Mouse (Mus musculus) lung, embryonic 15.5 days (tissue): Measurements from ENCODE around the gene Trp53i13. TPM values are rescaled to one million over a fixed set of nuclear protein-coding genes. Genes with fewer than 3 reads are reported as not detected.

ENCODE experiments used
- ATAC-seq: fragments of 200-750 bp; cut with Nextera tagmentation; 2 replicates; pipeline ENCODE4 v1.8.0; 2017; ENCODE audit warnings: moderate number of reproducible peaks, borderline replicate concordance; ENCODE audit not compliant: low FRiP score, low TSS enrichment; ENCODE audit errors: extremely low read depth
- H3K27ac ChIP-seq: fragments of 300-500 bp; sonication (generic); 2 replicates; pipeline ENCODE4 v1.5.1; 2015; ENCODE audit warnings: moderate library complexity, mild to moderate bottlenecking, inconsistent platforms
- H3K27me3 ChIP-seq: fragments of 300-500 bp; sonication (generic); 2 replicates; pipeline ENCODE4 v1.6.1; 2015; ENCODE audit warnings: inconsistent platforms
- H3K36me3 ChIP-seq: fragments of 300-500 bp; sonication (generic); 2 replicates; pipeline ENCODE4 v1.6.1; 2015; ENCODE audit warnings: inconsistent platforms
- H3K4me1 ChIP-seq: fragments of 300-500 bp; sonication (generic); 2 replicates; pipeline ENCODE4 v1.6.1; 2015; ENCODE audit warnings: inconsistent platforms
- H3K4me2 ChIP-seq: fragments of 300-500 bp; sonication (generic); 2 replicates; pipeline ENCODE4 v1.6.1; 2015; ENCODE audit warnings: inconsistent platforms, mild to moderate bottlenecking, moderate library complexity
- H3K4me3 ChIP-seq: fragments of 300-500 bp; sonication (generic); 2 replicates; pipeline ENCODE4 v1.5.1; 2015; ENCODE audit warnings: mild to moderate bottlenecking, inconsistent platforms
- H3K9ac ChIP-seq: fragments of 300-500 bp; sonication (generic); 2 replicates; pipeline ENCODE4 v1.6.1; 2015; ENCODE audit warnings: inconsistent platforms
- H3K9me3 ChIP-seq: fragments of 300-500 bp; sonication (generic); 2 replicates; pipeline ENCODE4 v1.6.1; 2016; ENCODE audit warnings: inconsistent platforms
- WGBS: fragments of 180-500 bp; shearing (Covaris S2); methylation state at CpG from one replicate; pipeline ENCODE4 v1.1.7; 2015; 5-methylcytosine and 5-hydroxymethylcytosine counted together
- polyA plus RNA-seq: library from polyadenylated mRNA; unstranded; fragments of >200 nt; fragmentation: Nextera tagmentation; extraction: Ambion mirVana; gene quantifications from 2 replicates; pipeline ENCODE4 v1.2.1, GENCODE M21; 2015

The Trp53i13 gene
- polyA plus RNA-seq, 1 experiment from 2014 or later: 43.1 TPM

- H3K9me3 ChIP-seq: no peaks in the 10 kb centered on the region
- no peak for ATAC-seq
- no peak overlapping the region for H3K27ac ChIP-seq
- no peak overlapping the region for H3K4me3 ChIP-seq
- peaks cover 45% of the 10 kb centered on the region for H3K4me1 ChIP-seq
- no peak overlapping the region for H3K9ac ChIP-seq
- H3K27me3 ChIP-seq: peaks cover 23% of the 10 kb centered on the region
- 63% methylated on average over 5 of the region's 5 CpGs for WGBS
- 0 out of 2 replicates have a peak overlapping the region, but pooled peaks have one; percentile 93 for H3K4me2 ChIP-seq
- no peaks in the 10 kb centered on the region for H3K36me3 ChIP-seq
Measured at GRCm38 (mm10) chr11:77516553-77517425, 1.0 kb upstream of the Trp53i13 start.

GRCm38 (mm10) chr11:77514832-77515636 lies 746 bp downstream of the Trp53i13 start, which contains the start of gene Abhd15:
Abhd15 (plus strand) TSS chr11:77515121.
- WGBS: under 1% methylated on average over 55 of the region's 72 CpGs
- Histone ChIP-seq H3K9ac (peak within 1 kb of the TSS; percentile 52), H3K9me3 (no peaks in the 10 kb centered on the region), H3K4me1 (peaks cover 49% of the 10 kb centered on the region), H3K4me2 (peak within 1 kb of the TSS; percentile 93), H3K36me3 (no peaks in the 10 kb centered on the region; the same call in 1 of the 2 replicates), H3K4me3 (peak within 1 kb of the TSS; percentile 78), H3K27ac (peak within 1 kb of the TSS; percentile 65; the same call in 1 of the 2 replicates), H3K27me3 (peaks cover 23% of the 10 kb centered on the region)
- peak; percentile 67 for ATAC-seq

- 10% methylated on average over 19 of the region's 19 CpGs for WGBS
- Histone ChIP-seq H3K36me3 (no peaks in the 10 kb centered on the region; the same call in 1 of the 2 replicates), H3K9me3 (no peaks in the 10 kb centered on the region), H3K4me2 (peak overlapping the region; percentile 93), H3K27me3 (peaks cover 23% of the 10 kb centered on the region), H3K4me3 (peak overlapping the region; percentile 78), H3K4me1 (peaks cover 49% of the 10 kb centered on the region), H3K9ac (peak overlapping the region; percentile 52), H3K27ac (peak overlapping the region; percentile 65; the same call in 1 of the 2 replicates)
- no peak for ATAC-seq
Measured at GRCm38 (mm10) chr11:77514281-77514831, 1.4 kb downstream of the Trp53i13 start.

GRCm38 (mm10) chr11:77513811-77514170 lies 2.0 kb downstream of the Trp53i13 start:
- H3K4me3 ChIP-seq: peak overlapping the region; percentile 78

GRCm38 (mm10) chr11:77512891-77513810 lies 2.6 kb downstream of the Trp53i13 start:
- Histone ChIP-seq H3K4me1 (peaks cover 54% of the 10 kb centered on the region), H3K4me3 (peak overlapping the region; percentile 78), H3K27ac (peak overlapping the region; percentile 87), H3K9ac (peak overlapping the region; percentile 72), H3K36me3 (no peaks in the 10 kb centered on the region; the same call in 1 of the 2 replicates), H3K9me3 (no peaks in the 10 kb centered on the region), H3K27me3 (peaks cover 23% of the 10 kb centered on the region), H3K4me2 (peak overlapping the region; percentile 93)
- peak; percentile 83 for ATAC-seq
- WGBS: under 1% methylated on average over 78 of the region's 84 CpGs

More at GRCm38 (mm10) chr11:77513811-77514170, 2.0 kb downstream of the Trp53i13 start:
- no peak for ATAC-seq
- 12% methylated on average over 10 of the region's 10 CpGs for WGBS
- Histone ChIP-seq H3K27ac (peak overlapping the region; percentile 65), H3K27me3 (peaks cover 23% of the 10 kb centered on the region), H3K9me3 (no peaks in the 10 kb centered on the region), H3K9ac (peak overlapping the region; percentile 52), H3K4me2 (peak overlapping the region; percentile 93), H3K36me3 (no peaks in the 10 kb centered on the region; the same call in 1 of the 2 replicates), H3K4me1 (peaks cover 49% of the 10 kb centered on the region)

- Histone ChIP-seq H3K27me3 (peaks cover 11% of the 10 kb centered on the region), H3K36me3 (peaks cover 16% of the 10 kb centered on the region), H3K4me3 (no peak overlapping the region), H3K4me1 (peaks cover 47% of the 10 kb centered on the region), H3K4me2 (0 out of 2 replicates have a peak overlapping the region, but pooled peaks have one; percentile 93), H3K27ac (no peak overlapping the region), H3K9me3 (no peaks in the 10 kb centered on the region), H3K9ac (no peak overlapping the region)
- WGBS: 69% methylated on average over 5 of the region's 5 CpGs
- no peak for ATAC-seq
Measured at GRCm38 (mm10) chr11:77511336-77511735, 4.4 kb downstream of the Trp53i13 start.

- H3K9me3 ChIP-seq: no peaks in the 10 kb centered on the region
- peaks cover 46% of the 10 kb centered on the region for H3K36me3 ChIP-seq
- peak overlapping the region; percentile 45 for H3K9ac ChIP-seq
Measured at GRCm38 (mm10) chr11:77508068-77509021, 7.4 kb downstream of the Trp53i13 start.

GRCm38 (mm10) chr11:77507426-77507825 lies 8.4 kb downstream of the Trp53i13 start:
- Histone ChIP-seq H3K4me3 (no peak overlapping the region), H3K27me3 (no peaks in the 10 kb centered on the region), H3K9me3 (no peaks in the 10 kb centered on the region), H3K36me3 (peaks cover 51% of the 10 kb centered on the region), H3K9ac (no peak overlapping the region), H3K27ac (no peak overlapping the region), H3K4me2 (no peak overlapping the region), H3K4me1 (peaks cover 25% of the 10 kb centered on the region)
- WGBS: 60% methylated on average over 4 of the region's 4 CpGs
- ATAC-seq: no peak

More at GRCm38 (mm10) chr11:77508068-77509021, 7.4 kb downstream of the Trp53i13 start:
- Histone ChIP-seq H3K4me2 (peak overlapping the region; percentile 86), H3K4me1 (peaks cover 19% of the 10 kb centered on the region), H3K4me3 (peak overlapping the region; percentile 35), H3K27ac (no peak overlapping the region), H3K27me3 (no peaks in the 10 kb centered on the region)
- ATAC-seq: peak; percentile 51; the same call in 1 of the 2 replicates
- 18% methylated on average over 49 of the region's 49 CpGs for WGBS

- H3K9ac ChIP-seq: no peak overlapping the region
- H3K9me3 ChIP-seq: no peaks in the 10 kb centered on the region
- H3K4me2 ChIP-seq: no peak overlapping the region
- no peak overlapping the region for H3K27ac ChIP-seq
- H3K36me3 ChIP-seq: peaks cover 53% of the 10 kb centered on the region
- no peak for ATAC-seq
- H3K4me1 ChIP-seq: peaks cover 21% of the 10 kb centered on the region
- no peaks in the 10 kb centered on the region for H3K27me3 ChIP-seq
- H3K4me3 ChIP-seq: no peak overlapping the region
- WGBS: 79% methylated on average over 6 of the region's 6 CpGs
Measured at GRCm38 (mm10) chr11:77506941-77507340, 8.8 kb downstream of the Trp53i13 start.

GRCm38 (mm10) chr11:77506273-77506672 lies 9.5 kb downstream of the Trp53i13 start:
- Histone ChIP-seq H3K27ac (no peak overlapping the region), H3K4me2 (no peak overlapping the region), H3K36me3 (peaks cover 53% of the 10 kb centered on the region), H3K27me3 (no peaks in the 10 kb centered on the region), H3K9ac (no peak overlapping the region), H3K9me3 (no peaks in the 10 kb centered on the region), H3K4me1 (peaks cover 15% of the 10 kb centered on the region), H3K4me3 (no peak overlapping the region)
- ATAC-seq: no peak
- 79% methylated on average over 14 of the region's 14 CpGs for whole genome bisulfite sequencing
